Mouse (Mus musculus): ENCODE results near the gene Ube2e3.

DNA sequence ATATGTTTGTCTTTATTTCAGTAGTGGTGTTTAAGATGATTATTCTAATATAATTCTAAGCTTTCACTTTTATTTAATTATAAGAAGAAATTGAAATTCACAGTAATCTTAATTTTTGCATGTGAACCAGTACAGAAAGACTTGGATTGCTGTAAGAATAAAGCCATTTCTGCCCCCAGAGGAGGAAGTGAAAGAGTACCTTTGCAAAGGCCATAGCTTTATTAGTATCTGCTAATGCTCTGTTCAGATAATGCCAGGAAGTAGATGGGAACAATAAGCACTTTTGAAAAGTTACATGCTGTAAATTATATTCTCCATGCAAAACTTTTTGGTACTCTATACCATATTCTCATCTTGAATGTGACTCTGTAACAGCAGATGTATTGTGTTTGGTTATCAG lies 8.1 kb downstream of the Ube2e3 start:
- TF ChIP-seq CTCF (IDR thresholded peaks at IDR 0.05; ENCODE audit: borderline replicate concordance, extremely low read depth, insufficient read depth, insufficient read length) (no peak), POLR2A (IDR thresholded peaks at IDR 0.05; ENCODE audit: borderline replicate concordance, extremely low read depth, insufficient read depth, insufficient read length, poor library complexity, severe bottlenecking) (no peak)

Measured in brain, embryonic 14.5 days (tissue).